Mouse (Mus musculus): ENCODE data around the gene Gdf5. TPM values are rescaled to one million over a fixed set of nuclear protein-coding genes. Genes with fewer than 3 reads are reported as not detected.

Gdf5 gene
- polyA plus RNA-seq, 1 experiment = 1.3 TPM

GRCm38 (mm10) chr2:155961862-155962261 lies 16.7 kb upstream of the Gdf5 start:
- Histone ChIP-seq H3K27ac (ENCODE audit: insufficient read depth, low read length) (no peak overlapping the region), H3K4me1 (ENCODE audit: control insufficient read depth, insufficient read depth, low read length) (no peaks in the 10 kb centered on the region; the same call in 1 of the 2 replicates), H3K4me3 (ENCODE audit: insufficient read depth, low read length) (no peak overlapping the region)
- TF ChIP-seq CTCF (IDR thresholded peaks at IDR 0.05; ENCODE audit: borderline replicate concordance, insufficient read depth, low read length) = no peak
- TF ChIP-seq POLR2A (IDR thresholded peaks at IDR 0.05; ENCODE audit: low read depth, low read length) = no peak

DNA sequence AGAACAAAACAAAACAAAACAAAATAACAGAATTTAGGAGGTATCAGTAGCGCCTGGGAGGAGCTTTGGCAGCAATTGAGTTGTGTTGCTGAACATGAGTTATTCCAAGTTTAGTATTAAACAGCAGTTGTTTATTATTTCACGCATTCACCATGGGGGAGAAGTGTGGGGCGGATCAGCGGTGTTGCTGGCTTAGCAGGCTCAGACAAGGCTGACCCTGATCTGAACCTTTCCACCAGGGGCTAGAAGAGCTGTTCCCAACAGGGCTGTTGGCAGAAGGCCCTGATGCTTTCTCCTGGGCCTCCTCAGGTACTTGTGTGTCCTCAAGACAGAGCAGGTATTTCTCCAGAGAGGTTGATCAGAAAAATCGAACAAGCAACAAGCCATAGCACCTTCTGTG lies 14.8 kb upstream of the Gdf5 start:
- H3K27ac ChIP-seq (ENCODE audit: insufficient read depth, low read length) = no peak overlapping the region
- TF ChIP-seq POLR2A (IDR thresholded peaks at IDR 0.05; ENCODE audit: low read depth, low read length) = no peak
- TF ChIP-seq CTCF (IDR thresholded peaks at IDR 0.05; ENCODE audit: borderline replicate concordance, insufficient read depth, low read length) = no peak
- no peak overlapping the region for H3K4me3 ChIP-seq (ENCODE audit: insufficient read depth, low read length)
- H3K4me1 ChIP-seq (ENCODE audit: control insufficient read depth, insufficient read depth, low read length) = no peaks in the 10 kb centered on the region; the same call in 1 of the 2 replicates

- H3K27ac ChIP-seq (ENCODE audit: insufficient read depth, low read length) = peak within 1 kb of the TSS; percentile 56
- H3K4me1 ChIP-seq (ENCODE audit: control insufficient read depth, insufficient read depth, low read length) = no peaks in the 10 kb centered on the region; the same call in 1 of the 2 replicates
- H3K4me3 ChIP-seq (ENCODE audit: insufficient read depth, low read length) = peak within 1 kb of the TSS; percentile 66
- TF ChIP-seq CTCF (IDR thresholded peaks at IDR 0.05; ENCODE audit: borderline replicate concordance, insufficient read depth, low read length) (no peak), POLR2A (IDR thresholded peaks at IDR 0.05; ENCODE audit: low read depth, low read length) (peak; percentile 86)
Measured at GRCm38 (mm10) chr2:155956134-155957059, 11.2 kb upstream of the Gdf5 start, which contains the start of gene Cep250. Gene Cep250, plus strand, starts transcription at chr2:155956458.

GRCm38 (mm10) chr2:155952006-155952405 lies 6.8 kb upstream of the Gdf5 start:
- Histone ChIP-seq H3K4me3 (ENCODE audit: insufficient read depth, low read length) (no peak overlapping the region), H3K27ac (ENCODE audit: insufficient read depth, low read length) (no peak overlapping the region), H3K4me1 (ENCODE audit: control insufficient read depth, insufficient read depth, low read length) (peaks cover 9% of the 10 kb centered on the region)
- no peak for TF ChIP-seq POLR2A (IDR thresholded peaks at IDR 0.05; ENCODE audit: low read depth, low read length)
- TF ChIP-seq CTCF (IDR thresholded peaks at IDR 0.05; ENCODE audit: borderline replicate concordance, insufficient read depth, low read length) = no peak

DNA sequence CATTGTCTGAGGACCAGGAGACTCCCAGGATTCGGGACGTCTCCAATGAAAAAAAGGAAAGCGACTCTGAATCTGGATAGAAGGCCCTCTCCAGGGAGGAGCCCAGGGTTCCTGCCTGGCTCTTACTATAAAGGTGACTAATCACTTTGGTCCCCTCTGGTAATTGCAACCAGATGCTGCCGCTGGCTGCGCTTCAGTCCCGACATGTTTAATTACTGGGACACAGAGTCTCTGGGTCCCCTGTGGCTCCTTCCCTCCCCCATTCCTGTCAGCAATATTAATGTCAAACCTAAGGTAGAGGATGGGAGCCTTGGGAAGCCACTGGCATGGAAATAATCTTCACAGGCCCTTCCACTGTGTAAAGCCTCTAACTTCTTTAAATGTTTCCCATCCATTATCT lies 4.2 kb upstream of the Gdf5 start:
- no peak for TF ChIP-seq CTCF (IDR thresholded peaks at IDR 0.05; ENCODE audit: borderline replicate concordance, insufficient read depth, low read length)
- TF ChIP-seq POLR2A (IDR thresholded peaks at IDR 0.05; ENCODE audit: low read depth, low read length) = no peak
- peak overlapping the region; percentile 53 for H3K27ac ChIP-seq (ENCODE audit: insufficient read depth, low read length)

GRCm38 (mm10) chr2:155947390-155948002 lies 2.3 kb upstream of the Gdf5 start:
- no peak overlapping the region for H3K27ac ChIP-seq (ENCODE audit: insufficient read depth, low read length)
- no peak for TF ChIP-seq CTCF (IDR thresholded peaks at IDR 0.05; ENCODE audit: borderline replicate concordance, insufficient read depth, low read length)
- TF ChIP-seq POLR2A (IDR thresholded peaks at IDR 0.05; ENCODE audit: low read depth, low read length) = no peak
- no peak overlapping the region for H3K4me3 ChIP-seq (ENCODE audit: insufficient read depth, low read length)
- peaks cover 11% of the 10 kb centered on the region for H3K4me1 ChIP-seq (ENCODE audit: control insufficient read depth, insufficient read depth, low read length)

More for the DNA sequence above, 4.2 kb upstream of the Gdf5 start:
- Histone ChIP-seq H3K4me1 (ENCODE audit: control insufficient read depth, insufficient read depth, low read length) (peaks cover 11% of the 10 kb centered on the region), H3K4me3 (ENCODE audit: insufficient read depth, low read length) (no peak overlapping the region)

- Histone ChIP-seq H3K4me3 (ENCODE audit: insufficient read depth, low read length) (no peak overlapping the region), H3K27ac (ENCODE audit: insufficient read depth, low read length) (no peak overlapping the region), H3K4me1 (ENCODE audit: control insufficient read depth, insufficient read depth, low read length) (peaks cover 11% of the 10 kb centered on the region)
- TF ChIP-seq CTCF (IDR thresholded peaks at IDR 0.05; ENCODE audit: borderline replicate concordance, insufficient read depth, low read length) (no peak), POLR2A (IDR thresholded peaks at IDR 0.05; ENCODE audit: low read depth, low read length) (no peak)
Measured at GRCm38 (mm10) chr2:155946499-155946898, 1.3 kb upstream of the Gdf5 start.

DNA sequence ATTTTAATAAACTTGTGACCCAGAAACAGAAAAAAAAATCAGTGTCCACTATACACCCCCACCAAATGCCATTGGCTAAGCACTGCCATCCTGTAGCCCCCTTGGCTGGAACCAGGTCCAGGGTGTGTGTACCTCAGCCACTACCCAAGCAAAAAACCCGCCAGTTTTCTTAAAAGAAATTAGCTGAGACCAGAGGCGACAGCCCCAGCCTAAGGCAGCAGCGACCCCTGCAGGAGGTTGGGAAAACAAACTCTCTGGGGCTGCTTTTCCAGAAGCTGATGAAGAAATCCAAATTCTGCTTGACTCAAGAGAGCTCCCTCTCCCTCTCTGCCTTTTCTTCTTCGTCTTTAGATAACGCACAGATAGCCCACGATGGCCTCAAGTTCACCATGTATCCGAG lies 902 bp upstream of the Gdf5 start:
- no peak overlapping the region for H3K27ac ChIP-seq (ENCODE audit: insufficient read depth, low read length)
- peaks cover 11% of the 10 kb centered on the region for H3K4me1 ChIP-seq (ENCODE audit: control insufficient read depth, insufficient read depth, low read length)
- no peak overlapping the region for H3K4me3 ChIP-seq (ENCODE audit: insufficient read depth, low read length)
- TF ChIP-seq POLR2A (IDR thresholded peaks at IDR 0.05; ENCODE audit: low read depth, low read length) (no peak), CTCF (IDR thresholded peaks at IDR 0.05; ENCODE audit: borderline replicate concordance, insufficient read depth, low read length) (peak; percentile 58)

- H3K27ac ChIP-seq (ENCODE audit: insufficient read depth, low read length) = no peak overlapping the region
- no peak for TF ChIP-seq POLR2A (IDR thresholded peaks at IDR 0.05; ENCODE audit: low read depth, low read length)
- no peak for TF ChIP-seq CTCF (IDR thresholded peaks at IDR 0.05; ENCODE audit: borderline replicate concordance, insufficient read depth, low read length)
- H3K4me1 ChIP-seq (ENCODE audit: control insufficient read depth, insufficient read depth, low read length) = peaks cover 11% of the 10 kb centered on the region
- H3K4me3 ChIP-seq (ENCODE audit: insufficient read depth, low read length) = no peak overlapping the region
Measured at GRCm38 (mm10) chr2:155945580-155945979, 413 bp upstream of the Gdf5 start.

DNA sequence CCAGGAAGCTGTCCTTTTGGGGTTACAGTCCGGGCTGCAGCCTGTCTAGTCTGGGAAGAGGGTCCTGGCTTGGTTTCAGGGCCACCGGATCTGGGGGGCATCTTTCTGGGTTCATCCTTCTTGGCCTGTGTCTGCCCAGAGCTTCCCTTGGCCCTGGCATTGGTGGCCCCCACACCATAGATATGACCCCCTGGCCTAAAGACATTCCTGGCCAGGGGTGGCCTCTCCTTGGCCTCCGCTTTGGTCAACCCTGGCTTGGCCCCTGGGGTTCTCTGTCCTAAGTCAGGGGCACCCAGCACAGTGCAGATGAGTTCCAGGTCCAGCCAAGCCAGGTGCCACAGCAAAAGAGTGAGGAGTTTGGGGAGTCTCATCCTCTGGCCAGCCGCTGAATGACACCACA lies 482 bp downstream of the Gdf5 start:
- Histone ChIP-seq H3K4me1 (ENCODE audit: control insufficient read depth, insufficient read depth, low read length) (peaks cover 5% of the 10 kb centered on the region; the same call in 1 of the 2 replicates), H3K4me3 (ENCODE audit: insufficient read depth, low read length) (no peak overlapping the region), H3K27ac (ENCODE audit: insufficient read depth, low read length) (no peak overlapping the region)
- TF ChIP-seq POLR2A (IDR thresholded peaks at IDR 0.05; ENCODE audit: low read depth, low read length) = no peak
- no peak for TF ChIP-seq CTCF (IDR thresholded peaks at IDR 0.05; ENCODE audit: borderline replicate concordance, insufficient read depth, low read length)
